Mouse (Mus musculus): ENCODE measurements at regions not wholly inside any gene's neighbourhood (a gene's known extent, or its start where the extent isn't known, plus 50 kb on each side); places are given as distances from the start of the nearest gene placed in this dataset.

DNA sequence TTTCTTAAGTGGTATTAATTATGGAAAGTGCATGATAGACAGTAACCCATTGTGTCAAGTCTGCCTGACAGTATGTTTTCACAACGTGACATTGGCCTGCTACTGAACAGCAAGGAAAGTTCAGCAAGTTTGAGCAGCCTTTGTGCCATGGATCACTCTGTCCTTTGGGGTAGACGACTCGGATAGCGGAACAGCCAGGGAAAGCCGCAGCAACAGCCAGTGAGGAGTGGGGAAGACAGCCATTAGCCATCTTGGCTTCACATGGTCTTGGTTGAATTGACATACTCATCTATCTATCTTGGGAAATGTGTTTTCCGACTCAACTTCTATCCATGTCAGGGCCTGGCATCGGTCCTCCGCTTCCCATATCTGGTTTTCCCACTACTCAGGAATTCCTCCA lies 98.0 kb upstream of the Oxgr1 start:
- TF ChIP-seq CTCF (IDR thresholded peaks at IDR 0.05; ENCODE audit: low read depth) = no peak
- no peak for TF ChIP-seq EP300 (IDR thresholded peaks at IDR 0.05; ENCODE audit: low read depth)

GRCm38 (mm10) chr14:120140791-120141747 lies 98.8 kb upstream of the Oxgr1 start:
- H3K9ac ChIP-seq (replicated peaks; ENCODE audit: low read depth, low read length) = no peak overlapping the region
- no peaks in the 10 kb centered on the region for H3K27me3 ChIP-seq (ENCODE audit: control insufficient read depth, insufficient read depth, low read length)
- H3K4me3 ChIP-seq (ENCODE audit: low read depth, low read length) = no peak overlapping the region
- 59% methylated on average over 14 of the region's 14 CpGs for WGBS
- no peak overlapping the region; the same call in 1 of the 2 replicates for H3K27ac ChIP-seq (ENCODE audit: low read depth)
- H3K4me2 ChIP-seq (ENCODE audit: low read depth, low read length) = no peak overlapping the region
- no peaks in the 10 kb centered on the region for H3K9me3 ChIP-seq (replicated peaks; ENCODE audit: control insufficient read depth, low read length)
- peaks cover 12% of the 10 kb centered on the region; the same call in 1 of the 2 replicates for H3K4me1 ChIP-seq (ENCODE audit: control insufficient read depth, insufficient read depth)
- ATAC-seq (ENCODE audit: insufficient read depth, low read depth) = no peak
- peak; percentile 49 for DNase-seq (ENCODE audit: low spot score)
- TF ChIP-seq EP300 (IDR thresholded peaks at IDR 0.05; ENCODE audit: low read depth) (no peak), CTCF (IDR thresholded peaks at IDR 0.05; ENCODE audit: low read depth) (no peak)
- H3K36me3 ChIP-seq (replicated peaks; ENCODE audit: control insufficient read depth, insufficient read depth, low read length) = no peaks in the 10 kb centered on the region

More for the DNA sequence above, 98.0 kb upstream of the Oxgr1 start:
- ATAC-seq (ENCODE audit: insufficient read depth, low read depth) = no peak
- Histone ChIP-seq H3K4me1 (ENCODE audit: control insufficient read depth, insufficient read depth) (peaks cover 12% of the 10 kb centered on the region; the same call in 1 of the 2 replicates), H3K4me3 (ENCODE audit: low read depth, low read length) (no peak overlapping the region), H3K27me3 (ENCODE audit: control insufficient read depth, insufficient read depth, low read length) (no peaks in the 10 kb centered on the region), H3K9ac (replicated peaks; ENCODE audit: low read depth, low read length) (no peak overlapping the region), H3K27ac (ENCODE audit: low read depth) (no peak overlapping the region), H3K9me3 (replicated peaks; ENCODE audit: control insufficient read depth, low read length) (no peaks in the 10 kb centered on the region), H3K36me3 (replicated peaks; ENCODE audit: control insufficient read depth, insufficient read depth, low read length) (no peaks in the 10 kb centered on the region), H3K4me2 (ENCODE audit: low read depth, low read length) (no peak overlapping the region)
- WGBS = 88% methylated on average over 8 of the region's 8 CpGs
- no peak for DNase-seq (ENCODE audit: low spot score)

GRCm38 (mm10) chr14:120142281-120142680 lies 100.0 kb upstream of the Oxgr1 start:
- Histone ChIP-seq H3K4me3 (ENCODE audit: low read depth, low read length) (no peak overlapping the region), H3K36me3 (replicated peaks; ENCODE audit: control insufficient read depth, insufficient read depth, low read length) (no peaks in the 10 kb centered on the region), H3K27me3 (ENCODE audit: control insufficient read depth, insufficient read depth, low read length) (no peaks in the 10 kb centered on the region), H3K9me3 (replicated peaks; ENCODE audit: control insufficient read depth, low read length) (no peaks in the 10 kb centered on the region), H3K9ac (replicated peaks; ENCODE audit: low read depth, low read length) (no peak overlapping the region), H3K4me1 (ENCODE audit: control insufficient read depth, insufficient read depth) (peaks cover 8% of the 10 kb centered on the region; the same call in 1 of the 2 replicates), H3K4me2 (ENCODE audit: low read depth, low read length) (no peak overlapping the region), H3K27ac (ENCODE audit: low read depth) (no peak overlapping the region)
- TF ChIP-seq CTCF (IDR thresholded peaks at IDR 0.05; ENCODE audit: low read depth) = no peak
- no peak for TF ChIP-seq EP300 (IDR thresholded peaks at IDR 0.05; ENCODE audit: low read depth)
- ATAC-seq (ENCODE audit: insufficient read depth, low read depth) = no peak
- DNase-seq (ENCODE audit: low spot score) = no peak
- WGBS = 68% methylated on average over 4 of the region's 4 CpGs

- TF ChIP-seq EP300 (IDR thresholded peaks at IDR 0.05; ENCODE audit: low read depth) (no peak), CTCF (IDR thresholded peaks at IDR 0.05; ENCODE audit: low read depth) (no peak)
- ATAC-seq (ENCODE audit: insufficient read depth, low read depth) (no peak), DNase-seq (ENCODE audit: low spot score) (no peak)
- peaks cover 4% of the 10 kb centered on the region; the same call in 1 of the 2 replicates for H3K4me1 ChIP-seq (ENCODE audit: control insufficient read depth, insufficient read depth)
- H3K9ac ChIP-seq (replicated peaks; ENCODE audit: low read depth, low read length) = no peak overlapping the region
- H3K4me2 ChIP-seq (ENCODE audit: low read depth, low read length) = no peak overlapping the region
- H3K4me3 ChIP-seq (ENCODE audit: low read depth, low read length) = no peak overlapping the region
- no peaks in the 10 kb centered on the region for H3K27me3 ChIP-seq (ENCODE audit: control insufficient read depth, insufficient read depth, low read length)
- WGBS = 80% methylated on average over 6 of the region's 6 CpGs
- no peaks in the 10 kb centered on the region for H3K9me3 ChIP-seq (replicated peaks; ENCODE audit: control insufficient read depth, low read length)
- no peaks in the 10 kb centered on the region for H3K36me3 ChIP-seq (replicated peaks; ENCODE audit: control insufficient read depth, insufficient read depth, low read length)
- H3K27ac ChIP-seq (ENCODE audit: low read depth) = no peak overlapping the region
Observed at GRCm38 (mm10) chr14:120144451-120144850, 102.2 kb upstream of the Oxgr1 start.

GRCm38 (mm10) chr14:120146312-120146711 lies 104.1 kb upstream of the Oxgr1 start:
- no peak for ATAC-seq (ENCODE audit: insufficient read depth, low read depth)
- Histone ChIP-seq H3K27me3 (ENCODE audit: control insufficient read depth, insufficient read depth, low read length) (no peaks in the 10 kb centered on the region), H3K9me3 (replicated peaks; ENCODE audit: control insufficient read depth, low read length) (no peaks in the 10 kb centered on the region), H3K9ac (replicated peaks; ENCODE audit: low read depth, low read length) (no peak overlapping the region), H3K4me1 (ENCODE audit: control insufficient read depth, insufficient read depth) (no peaks in the 10 kb centered on the region), H3K4me3 (ENCODE audit: low read depth, low read length) (no peak overlapping the region), H3K27ac (ENCODE audit: low read depth) (no peak overlapping the region; the same call in 1 of the 2 replicates), H3K4me2 (ENCODE audit: low read depth, low read length) (no peak overlapping the region), H3K36me3 (replicated peaks; ENCODE audit: control insufficient read depth, insufficient read depth, low read length) (no peaks in the 10 kb centered on the region)
- WGBS = 78% methylated on average over 11 of the region's 11 CpGs
- TF ChIP-seq CTCF (IDR thresholded peaks at IDR 0.05; ENCODE audit: low read depth) (no peak), EP300 (IDR thresholded peaks at IDR 0.05; ENCODE audit: low read depth) (no peak)
- DNase-seq (ENCODE audit: low spot score) = no peak

Measured in heart, postnatal 0 days (tissue).